Mouse (Mus musculus) liver, adult 2 months (tissue): ENCODE data around the gene Irak4.

Experiments used
- CTCF ChIP-seq: fragments of 200-500 bp; IDR thresholded peaks from 2 replicates; pipeline ENCODE4 v1.5.1; 2011; ENCODE audit warnings: low read depth, low read length, control low read depth
- POLR2A ChIP-seq: fragments of 200-500 bp; IDR thresholded peaks from 2 replicates; pipeline ENCODE4 v1.6.1; 2011; ENCODE audit warnings: low read length, control low read depth; ENCODE audit not compliant: insufficient read depth; ENCODE audit errors: extremely low read depth

GRCm38 (mm10) chr15:94607768-94608167 is 64.3 kb downstream of the Irak4 start:
- TF ChIP-seq CTCF = no peak
- TF ChIP-seq POLR2A = no peak
